Mouse (Mus musculus): ENCODE measurements around the gene Gm5737.

Gm5737 gene

GRCm38 (mm10) chr7:120843037-120843621 is 31.0 kb downstream of the Gm5737 start:
- DNase-seq, result peak; percentile 91

- DNase-seq, result no peak
These were observed 31.8 kb downstream of the Gm5737 start for GRCm38 (mm10) chr7:120843852-120844435.

GRCm38 (mm10) chr7:120844689-120845088 is 32.5 kb downstream of the Gm5737 start:
- no peak for DNase-seq

GRCm38 (mm10) chr7:120848831-120849512 is 36.8 kb downstream of the Gm5737 start:
- peak; percentile 61 for DNase-seq

- DNase-seq, result no peak
These were observed 38.0 kb downstream of the Gm5737 start for GRCm38 (mm10) chr7:120850165-120850564.

GRCm38 (mm10) chr7:120859854-120860253 is 47.7 kb downstream of the Gm5737 start:
- no peak for DNase-seq

GRCm38 (mm10) chr7:120860799-120861487 is 48.8 kb downstream of the Gm5737 start:
- DNase-seq, result no peak

- DNase-seq, result no peak
These were observed 49.4 kb downstream of the Gm5737 start for GRCm38 (mm10) chr7:120861488-120862047.

GRCm38 (mm10) chr7:120862196-120862595 is 50.0 kb downstream of the Gm5737 start:
- no peak for DNase-seq

- no peak for DNase-seq
These were observed 50.5 kb downstream of the Gm5737 start for GRCm38 (mm10) chr7:120862626-120863025.

GRCm38 (mm10) chr7:120863476-120863875 is 51.3 kb downstream of the Gm5737 start:
- DNase-seq, result no peak

GRCm38 (mm10) chr7:120865100-120865499 is 52.9 kb downstream of the Gm5737 start:
- DNase-seq, result no peak

- no peak for DNase-seq
These were observed 53.7 kb downstream of the Gm5737 start for GRCm38 (mm10) chr7:120865832-120866231.

GRCm38 (mm10) chr7:120866684-120867083 is 54.5 kb downstream of the Gm5737 start:
- DNase-seq, result no peak

- DNase-seq, result no peak
These were observed 55.6 kb downstream of the Gm5737 start for GRCm38 (mm10) chr7:120867720-120868119.

- no peak for DNase-seq
These were observed 57.7 kb downstream of the Gm5737 start for GRCm38 (mm10) chr7:120869883-120870282.

- no peak for DNase-seq
These were observed 58.4 kb downstream of the Gm5737 start for GRCm38 (mm10) chr7:120870431-120871008.

GRCm38 (mm10) chr7:120873083-120873482 is 60.9 kb downstream of the Gm5737 start:
- DNase-seq, result no peak

GRCm38 (mm10) chr7:120874021-120874420 is 61.9 kb downstream of the Gm5737 start:
- no peak for DNase-seq

GRCm38 (mm10) chr7:120874764-120875539 is 62.8 kb downstream of the Gm5737 start:
- no peak for DNase-seq

- no peak for DNase-seq
These were observed 63.6 kb downstream of the Gm5737 start for GRCm38 (mm10) chr7:120875540-120876388.
